Mouse (Mus musculus) adrenal gland, adult (tissue): ENCODE measurements at regions not wholly inside any gene's neighbourhood (a gene's known extent, or its start where the extent isn't known, plus 50 kb on each side); places are given as distances from the start of the nearest gene placed in this dataset.

Experiments used
- DNase-seq, 2 experiments: peaks; one replicate each; pipeline ENCODE4 v3.0.0; 2022 to 2023; ENCODE audit warnings: low spot score in 1 of 2; ENCODE audit not compliant: inconsistent age in 2 of 2

GRCm38 (mm10) chr6:145310601-145311000, 60.6 kb upstream of the Kras start:
- no peak for DNase-seq

- no peak for DNase-seq
Observed at GRCm38 (mm10) chr6:145309025-145309424, 59.0 kb upstream of the Kras start.

DNA sequence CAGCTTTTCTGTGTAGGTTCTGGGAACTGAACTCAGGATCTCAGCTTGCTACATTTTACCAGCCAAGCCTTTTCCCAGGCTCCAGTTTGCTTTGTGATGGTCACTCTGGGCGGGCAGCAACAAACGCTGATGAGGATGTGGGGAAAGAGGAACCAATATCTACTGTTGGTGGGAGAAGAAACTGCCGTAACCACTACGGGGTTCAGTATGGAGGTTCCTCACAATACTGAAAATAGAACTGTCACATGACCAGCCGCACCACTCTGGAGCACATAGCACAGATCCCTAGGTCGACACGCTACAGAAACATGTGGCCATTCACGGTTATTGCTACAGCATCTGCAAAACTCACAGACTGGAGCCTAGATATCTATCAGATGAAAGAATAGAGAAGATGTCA, 57.2 kb upstream of the Kras start:
- DNase-seq = peak in 1 of 2 experiments; percentile 26

DNA sequence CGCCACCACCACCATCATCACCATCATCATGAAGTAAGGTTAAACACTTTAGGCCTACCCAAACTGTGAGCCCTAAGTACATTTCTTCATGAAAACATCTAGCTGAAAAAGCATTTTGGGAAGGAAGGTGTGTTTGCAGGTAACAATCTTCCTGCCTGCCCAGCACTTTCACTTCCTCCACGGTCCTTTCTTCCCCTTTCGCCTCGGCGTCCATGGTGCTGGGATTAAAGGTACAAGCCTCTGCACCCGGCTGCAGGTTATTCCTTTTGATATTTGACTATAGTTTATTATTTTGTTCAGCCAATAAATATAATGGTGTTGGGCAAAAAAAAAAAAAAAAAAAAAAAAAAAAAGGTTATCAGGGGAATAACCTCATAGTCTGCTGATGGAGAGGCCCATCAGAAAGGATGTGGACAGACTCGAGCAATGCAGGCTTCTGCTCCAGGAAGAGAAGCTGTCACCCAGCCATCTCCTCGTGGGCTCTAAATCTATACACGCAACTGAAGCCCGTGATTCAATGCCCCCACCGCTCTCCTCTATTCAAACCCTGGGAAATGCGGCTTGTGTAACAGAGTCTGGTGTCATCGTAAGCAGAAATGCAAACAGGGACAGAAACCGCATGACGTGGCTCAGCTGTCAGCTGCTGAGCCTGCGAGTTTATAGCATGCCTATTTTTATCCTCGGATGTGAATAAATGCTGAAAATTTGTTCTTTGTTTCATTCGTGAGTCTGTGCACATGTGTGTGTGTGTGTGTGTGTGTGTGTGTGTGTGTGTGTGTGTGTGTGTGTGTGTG, 56.5 kb upstream of the Kras start:
- DNase-seq = no peak

- DNase-seq = no peak
Observed at GRCm38 (mm10) chr6:145305669-145306068, 55.6 kb upstream of the Kras start.

DNA sequence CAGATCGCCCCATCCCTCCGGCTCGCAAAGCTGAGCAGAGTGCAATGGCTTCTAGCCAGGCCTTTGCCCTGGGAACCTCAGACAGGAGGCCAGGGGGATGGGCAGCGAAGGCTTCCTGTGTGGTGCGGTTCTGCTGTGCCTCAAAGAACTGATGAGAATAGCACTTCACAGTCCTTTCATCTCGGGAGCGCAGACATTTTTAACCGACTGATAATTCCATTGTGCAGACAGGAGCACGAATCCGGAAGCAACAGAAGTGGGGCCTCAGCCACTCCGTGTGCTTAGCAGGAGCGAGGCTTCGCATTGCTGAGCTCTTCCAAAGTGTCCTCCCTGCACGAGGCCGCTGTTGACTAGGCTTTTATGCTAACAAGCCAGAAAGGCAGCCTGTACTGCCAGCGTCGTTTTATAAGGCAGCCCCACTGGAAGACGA, 53.6 kb upstream of the Kras start:
- peak; percentile 39 to 52 for DNase-seq

- DNase-seq = no peak
Observed at GRCm38 (mm10) chr6:145302907-145303640, 53.0 kb upstream of the Kras start.

DNA sequence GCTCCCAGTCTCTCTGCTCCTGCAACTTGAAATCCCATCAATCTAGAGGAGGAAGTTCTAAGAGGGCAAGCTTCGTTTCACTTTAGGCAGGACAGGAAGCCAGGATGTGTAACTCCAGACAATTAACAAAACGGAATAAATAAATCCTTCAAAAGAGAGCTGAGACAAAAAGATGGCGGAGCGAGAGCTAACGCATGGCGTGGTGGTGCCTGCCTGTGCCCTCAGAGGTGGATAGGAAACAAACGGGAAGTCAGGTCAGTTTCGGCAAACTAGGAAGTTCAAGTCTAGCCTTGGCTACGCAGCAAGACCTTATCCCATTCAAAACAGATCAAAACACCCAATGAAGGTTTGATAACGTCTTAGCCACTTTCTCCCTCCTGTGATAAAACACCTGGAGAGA, 52.1 kb upstream of the Kras start:
- no peak for DNase-seq

DNA sequence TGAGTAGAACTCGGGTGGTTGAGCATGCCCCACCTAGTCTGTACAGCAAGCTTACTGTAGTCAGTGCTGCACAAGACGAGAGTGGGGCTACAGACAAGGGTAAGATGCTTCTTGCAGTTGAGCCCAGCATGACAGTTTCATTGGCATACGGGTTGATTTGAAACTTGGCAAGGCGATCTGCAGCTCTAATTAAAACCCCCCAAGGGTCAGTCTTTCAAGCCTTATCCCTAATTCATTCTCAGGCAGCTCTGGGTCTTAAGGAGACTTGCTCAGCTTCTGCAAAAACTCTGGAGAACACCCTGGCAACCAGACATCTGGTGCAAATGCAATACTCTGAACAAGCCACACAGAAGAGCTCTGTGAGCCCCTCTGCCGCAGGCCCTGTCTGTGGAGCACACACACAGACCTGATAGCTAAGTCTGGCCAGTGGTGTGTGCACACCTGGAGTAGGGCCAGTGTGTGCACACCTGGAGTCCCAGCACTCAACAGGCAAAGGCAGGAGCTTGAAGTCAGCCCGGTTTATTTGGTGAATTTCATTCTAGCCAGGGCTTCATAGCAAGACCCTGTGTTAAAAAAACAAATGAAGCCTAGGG, 50.3 kb upstream of the Kras start:
- no peak for DNase-seq
